Comparison of ENCODE assay signal across 8 mouse cellular contexts in the genomic region with DNA sequence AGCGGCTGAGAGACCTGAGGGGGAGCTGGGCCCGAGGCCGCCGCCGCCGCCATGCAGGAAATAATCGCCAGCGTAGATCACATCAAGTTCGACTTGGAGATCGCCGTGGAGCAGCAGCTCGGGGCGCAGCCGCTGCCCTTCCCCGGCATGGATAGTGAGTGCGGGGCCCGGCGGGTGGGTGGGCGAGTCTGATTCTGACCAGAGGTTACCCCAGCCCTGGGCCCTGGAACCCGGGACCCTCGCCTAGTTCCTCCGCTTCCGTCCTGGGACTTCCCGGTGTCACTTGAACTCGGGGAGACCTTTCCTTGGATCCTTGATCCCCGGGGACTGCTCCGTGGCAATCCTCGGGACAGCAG. TPM values are rescaled to one million over a fixed set of nuclear protein-coding genes. Genes with fewer than 3 reads are reported as not detected.
A peak's percentile ranks its signal among the peaks of the same experiment; 100 is the strongest.
DNase-seq lines count a peak whose midpoint lies in the region; ATAC-seq and TF ChIP-seq lines count a peak whose summit lies in the region.

No protein-coding gene starts in this region.

- peaks cover 7% of the 10 kb centered on the region for H3K4me1 ChIP-seq in heart, adult 2 months (ENCODE audit: control insufficient read depth, insufficient read depth, low read length)
- peaks cover 3% of the 10 kb centered on the region for H3K4me1 ChIP-seq in ES-Bruce4 (ENCODE audit: control insufficient read depth, insufficient read depth, low read length)
- H3K4me1 ChIP-seq in forebrain, postnatal 0 days (ENCODE audit: insufficient read depth), result peaks cover 18% of the 10 kb centered on the region
- peaks cover 19% of the 10 kb centered on the region for H3K4me1 ChIP-seq in liver, embryonic 16.5 days (ENCODE audit: control insufficient read depth, low read depth, low read length)

- no peaks in the 10 kb centered on the region for H3K27me3 ChIP-seq in heart, adult 2 months (ENCODE audit: control insufficient read depth, insufficient read depth, low read length)
- H3K27me3 ChIP-seq in ES-Bruce4 (ENCODE audit: control insufficient read depth, insufficient read depth, low read length, poor library complexity, severe bottlenecking), result no peaks in the 10 kb centered on the region
- H3K27me3 ChIP-seq in forebrain, postnatal 0 days (ENCODE audit: insufficient read depth, low read length), result no peaks in the 10 kb centered on the region
- no peaks in the 10 kb centered on the region for H3K27me3 ChIP-seq in liver, embryonic 16.5 days (ENCODE audit: control insufficient read depth, insufficient read depth, low read depth, low read length)

- peaks cover 2% of the 10 kb centered on the region; the same call in 1 of the 2 replicates for H3K79me2 ChIP-seq in heart, adult 2 months (replicated peaks; ENCODE audit: control insufficient read depth, insufficient read depth, low read length)

- no peak for DNase-seq in heart, adult 2 months
- no peak for DNase-seq in heart, postnatal 25 days (ENCODE audit: low spot score)
- DNase-seq in forebrain, postnatal 0 days, result no peak
- no peak for DNase-seq in T-cell, adult 2 months (ENCODE audit: low spot score)
- no peak for DNase-seq in right cerebral cortex, postnatal 25 days
- no peak for DNase-seq in embryo, embryonic 11 days

- TF ChIP-seq EP300 in heart, adult 2 months (IDR thresholded peaks at IDR 0.05; ENCODE audit: insufficient read depth, low read depth, low read length), result no peak
- TF ChIP-seq EP300 in ES-Bruce4 (IDR thresholded peaks at IDR 0.05; ENCODE audit: insufficient read depth, low read depth, low read length), result no peak

- intact Hi-C loops in heart, adult 2 months (cut with DNase I), result loop anchor here (1.0 to 5.0 kb wide), 4 partner anchors 24 to 1855 kb away; partner anchors contain the start of genes Bud31 and Pdap1
- intact Hi-C loops in heart, postnatal 25 days (cut with DNase I), result loop anchor here (2.0 kb wide), 2 partner anchors 24 to 26 kb away; partner anchors contain the start of genes Bud31 and Pdap1

- H3K9ac ChIP-seq in heart, adult 2 months (ENCODE audit: low read depth, low read length), result peak overlapping the region; percentile 93
- H3K9ac ChIP-seq in ES-Bruce4 (ENCODE audit: low read depth, poor library complexity, severe bottlenecking), result peak overlapping the region; percentile 95
- peak overlapping the region; percentile 87 for H3K9ac ChIP-seq in forebrain, postnatal 0 days
- H3K9ac ChIP-seq in liver, embryonic 16.5 days (ENCODE audit: low read depth, low read length), result peak overlapping the region; percentile 99

- H3K36me3 ChIP-seq in heart, adult 2 months (ENCODE audit: control insufficient read depth, insufficient read depth, low read length), result peaks cover 3% of the 10 kb centered on the region; the same call in 1 of the 2 replicates
- peaks cover 9% of the 10 kb centered on the region; the same call in 1 of the 2 replicates for H3K36me3 ChIP-seq in ES-Bruce4 (ENCODE audit: control insufficient read depth, insufficient read depth, low read length, poor library complexity, severe bottlenecking)
- peaks cover 37% of the 10 kb centered on the region for H3K36me3 ChIP-seq in forebrain, postnatal 0 days (ENCODE audit: insufficient read depth)
- H3K36me3 ChIP-seq in liver, embryonic 16.5 days (ENCODE audit: control insufficient read depth, insufficient read depth), result peaks cover 21% of the 10 kb centered on the region

- H3K4me2 ChIP-seq in forebrain, postnatal 0 days (ENCODE audit: low read depth), result peak overlapping the region; percentile 75
- H3K4me2 ChIP-seq in liver, embryonic 16.5 days (ENCODE audit: low read depth, low read length), result peak overlapping the region; percentile 84

- TF ChIP-seq CTCF in heart, adult 2 months (IDR thresholded peaks at IDR 0.05), result no peak
- no peak for TF ChIP-seq CTCF in ES-Bruce4 (IDR thresholded peaks at IDR 0.05; ENCODE audit: low read depth, low read length)
- TF ChIP-seq CTCF in forebrain, postnatal 0 days (IDR thresholded peaks at IDR 0.05; ENCODE audit: low read depth), result no peak

- peak; percentile 2; the same call in 1 of the 2 replicates for ATAC-seq in forebrain, postnatal 0 days
- peak; percentile 6 for ATAC-seq in liver, embryonic 16.5 days (ENCODE audit: low read depth)

- peak overlapping the region; percentile 95 for H3K27ac ChIP-seq in heart, adult 2 months
- H3K27ac ChIP-seq in ES-Bruce4 (ENCODE audit: insufficient read depth, low read length), result peak overlapping the region; percentile 7; the same call in 1 of the 2 replicates
- H3K27ac ChIP-seq in forebrain, postnatal 0 days (ENCODE audit: low read depth, low read length), result peak overlapping the region; percentile 83
- peak overlapping the region; percentile 82 for H3K27ac ChIP-seq in liver, embryonic 16.5 days (ENCODE audit: low read length)

- TF ChIP-seq POLR2A in heart, adult 2 months (IDR thresholded peaks at IDR 0.05; ENCODE audit: insufficient read depth, low read depth, low read length), result no peak
- no peak for TF ChIP-seq POLR2A in ES-Bruce4 (IDR thresholded peaks at IDR 0.05; ENCODE audit: insufficient read depth, low read length)

- H3K4me3 ChIP-seq in heart, adult 2 months, result peak overlapping the region; percentile 82
- H3K4me3 ChIP-seq in ES-Bruce4 (ENCODE audit: low read depth, low read length), result peak overlapping the region; percentile 100
- peak overlapping the region; percentile 92 for H3K4me3 ChIP-seq in forebrain, postnatal 0 days (ENCODE audit: low read depth, low read length)
- H3K4me3 ChIP-seq in liver, embryonic 16.5 days (ENCODE audit: low read depth, low read length), result peak overlapping the region; percentile 98

- no peaks in the 10 kb centered on the region for H3K9me3 ChIP-seq in ES-Bruce4 (replicated peaks; ENCODE audit: control insufficient read depth, insufficient read depth, low read length, poor library complexity, severe bottlenecking)
- H3K9me3 ChIP-seq in forebrain, postnatal 0 days (ENCODE audit: low read length), result no peaks in the 10 kb centered on the region
- H3K9me3 ChIP-seq in liver, embryonic 16.5 days (replicated peaks; ENCODE audit: control insufficient read depth, low read length), result no peaks in the 10 kb centered on the region

- under 1% methylated on average over 28 of the region's 28 CpGs for WGBS in heart, adult 2 months
- 1% methylated on average over 27 of the region's 28 CpGs for WGBS in forebrain, postnatal 0 days
- under 1% methylated on average over 28 of the region's 28 CpGs for WGBS in liver, embryonic 16.5 days (ENCODE audit: insufficient replicate concordance)

RNA-seq across cellular contexts. Expression of gene Cpsf4, which starts 0.3 kb away (rescaled TPM):
- total RNA-seq in heart, adult 2 months (2021), result 10 to 100 TPM; 10.4 to 12.1 TPM
- 11.0 and 12.5 TPM in 2 replicates for polyA plus RNA-seq in heart, adult 2 months (2012; rRNA removed)
- 10 to 100 TPM in 1 of 2 experiments, 1 to 10 TPM in 1; 9.6 to 11.1 TPM for total RNA-seq in heart, postnatal 25 days (2021)
- 47.9 and 49.6 TPM in 2 replicates for polyA plus RNA-seq in ES-Bruce4 (2011; ENCODE audit: insufficient read depth, insufficient read length, low read depth, missing spikeins)
- 47.9 and 52.7 TPM in 2 replicates for total RNA-seq in forebrain, postnatal 0 days (2014; rRNA removed)
- 38.1 and 39.2 TPM in 2 replicates for polyA plus RNA-seq in forebrain, postnatal 0 days (2015; fragmentation: Nextera tagmentation; extraction: Ambion mirVana)
- 22.7 and 24.0 TPM in 2 replicates for polyA plus RNA-seq in liver, embryonic 16.5 days (2015; fragmentation: Nextera tagmentation; extraction: Ambion mirVana)

RNA-seq across cellular contexts. Expression of gene Ptcd1, which starts 0.4 kb away (rescaled TPM):
- total RNA-seq in heart, adult 2 months (2021), result 10 to 100 TPM; 24.0 to 27.0 TPM
- 13.2 and 16.8 TPM in 2 replicates for polyA plus RNA-seq in heart, adult 2 months (2012; rRNA removed)
- total RNA-seq in heart, postnatal 25 days (2021), result 10 to 100 TPM; 27.9 to 28.6 TPM
- polyA plus RNA-seq in ES-Bruce4 (2011; ENCODE audit: insufficient read depth, insufficient read length, low read depth, missing spikeins), result 14.1 and 17.1 TPM in 2 replicates
- 30.1 and 32.6 TPM in 2 replicates for total RNA-seq in forebrain, postnatal 0 days (2014; rRNA removed)
- polyA plus RNA-seq in forebrain, postnatal 0 days (2015; fragmentation: Nextera tagmentation; extraction: Ambion mirVana), result 20.4 and 21.7 TPM in 2 replicates
- 7.3 and 7.8 TPM in 2 replicates for polyA plus RNA-seq in liver, embryonic 16.5 days (2015; fragmentation: Nextera tagmentation; extraction: Ambion mirVana)

RNA-seq across cellular contexts. Expression of gene Atp5j2, which starts 24.6 kb away (rescaled TPM):
- total RNA-seq in heart, adult 2 months (2021), result 1,000 to 10,000 TPM in 1 of 2 experiments, 100 to 1,000 TPM in 1; 962 to 1,137 TPM
- polyA plus RNA-seq in heart, adult 2 months (2012; rRNA removed), result 733 and 858 TPM in 2 replicates
- 1,000 to 10,000 TPM; 1,052 to 1,137 TPM for total RNA-seq in heart, postnatal 25 days (2021)
- 300 and 316 TPM in 2 replicates for polyA plus RNA-seq in ES-Bruce4 (2011; ENCODE audit: insufficient read depth, insufficient read length, low read depth, missing spikeins)
- total RNA-seq in forebrain, postnatal 0 days (2014; rRNA removed), result 139 and 295 TPM in 2 replicates
- 570 and 702 TPM in 2 replicates for polyA plus RNA-seq in forebrain, postnatal 0 days (2015; fragmentation: Nextera tagmentation; extraction: Ambion mirVana)
- 454 and 484 TPM in 2 replicates for polyA plus RNA-seq in liver, embryonic 16.5 days (2015; fragmentation: Nextera tagmentation; extraction: Ambion mirVana)

RNA-seq across cellular contexts. Expression of gene Bud31, which starts 27.1 kb away (rescaled TPM):
- 10 to 100 TPM; 56.5 to 66.5 TPM for total RNA-seq in heart, adult 2 months (2021)
- polyA plus RNA-seq in heart, adult 2 months (2012; rRNA removed), result 36.6 and 48.0 TPM in 2 replicates
- 10 to 100 TPM; 53.5 to 62.6 TPM for total RNA-seq in heart, postnatal 25 days (2021)
- 104 and 112 TPM in 2 replicates for polyA plus RNA-seq in ES-Bruce4 (2011; ENCODE audit: insufficient read depth, insufficient read length, low read depth, missing spikeins)
- total RNA-seq in forebrain, postnatal 0 days (2014; rRNA removed), result 127 and 138 TPM in 2 replicates
- polyA plus RNA-seq in forebrain, postnatal 0 days (2015; fragmentation: Nextera tagmentation; extraction: Ambion mirVana), result 166 and 206 TPM in 2 replicates
- 111 and 125 TPM in 2 replicates for polyA plus RNA-seq in liver, embryonic 16.5 days (2015; fragmentation: Nextera tagmentation; extraction: Ambion mirVana)

RNA-seq across cellular contexts. Expression of gene Pdap1, which starts 27.2 kb away (rescaled TPM):
- total RNA-seq in heart, adult 2 months (2021), result 10 to 100 TPM; 37.8 to 38.5 TPM
- polyA plus RNA-seq in heart, adult 2 months (2012; rRNA removed), result 16.1 and 19.5 TPM in 2 replicates
- 10 to 100 TPM; 37.8 to 40.3 TPM for total RNA-seq in heart, postnatal 25 days (2021)
- 229 and 237 TPM in 2 replicates for polyA plus RNA-seq in ES-Bruce4 (2011; ENCODE audit: insufficient read depth, insufficient read length, low read depth, missing spikeins)
- 65.9 and 66.4 TPM in 2 replicates for total RNA-seq in forebrain, postnatal 0 days (2014; rRNA removed)
- polyA plus RNA-seq in forebrain, postnatal 0 days (2015; fragmentation: Nextera tagmentation; extraction: Ambion mirVana), result 135 and 140 TPM in 2 replicates
- 33.6 and 36.3 TPM in 2 replicates for polyA plus RNA-seq in liver, embryonic 16.5 days (2015; fragmentation: Nextera tagmentation; extraction: Ambion mirVana)

Comparison
In these comparisons a context has a peak if more than half of its experiments do, and no peak if none do; other contexts are left out.
1. H3K27ac ChIP-seq: peak in every context shown above with its lines; median percentile 95 in heart, adult 2 months; 83 in forebrain, postnatal 0 days; 82 in liver, embryonic 16.5 days; 7 in ES-Bruce4.